Mouse (Mus musculus) CD4-positive, CD25-positive, alpha-beta regulatory T cell, adult 4 months (primary cell): ENCODE results near the gene Numbl. TPM values are rescaled to one million over a fixed set of nuclear protein-coding genes. Genes with fewer than 3 reads are reported as not detected.

Experiments
- ATAC-seq: one replicate; pipeline ENCODE4 v1.8.0; 2017
- polyA plus RNA-seq, 2 experiments: library from polyadenylated mRNA; unstranded; fragments of 100-300 nt; shearing (Covaris generic); gene quantifications; one replicate each; pipeline ENCODE4 v1.2.1; 2017

The Numbl gene
- polyA plus RNA-seq, 2 experiments from 2014 or later: 0.11 to 0.25 TPM

DNA sequence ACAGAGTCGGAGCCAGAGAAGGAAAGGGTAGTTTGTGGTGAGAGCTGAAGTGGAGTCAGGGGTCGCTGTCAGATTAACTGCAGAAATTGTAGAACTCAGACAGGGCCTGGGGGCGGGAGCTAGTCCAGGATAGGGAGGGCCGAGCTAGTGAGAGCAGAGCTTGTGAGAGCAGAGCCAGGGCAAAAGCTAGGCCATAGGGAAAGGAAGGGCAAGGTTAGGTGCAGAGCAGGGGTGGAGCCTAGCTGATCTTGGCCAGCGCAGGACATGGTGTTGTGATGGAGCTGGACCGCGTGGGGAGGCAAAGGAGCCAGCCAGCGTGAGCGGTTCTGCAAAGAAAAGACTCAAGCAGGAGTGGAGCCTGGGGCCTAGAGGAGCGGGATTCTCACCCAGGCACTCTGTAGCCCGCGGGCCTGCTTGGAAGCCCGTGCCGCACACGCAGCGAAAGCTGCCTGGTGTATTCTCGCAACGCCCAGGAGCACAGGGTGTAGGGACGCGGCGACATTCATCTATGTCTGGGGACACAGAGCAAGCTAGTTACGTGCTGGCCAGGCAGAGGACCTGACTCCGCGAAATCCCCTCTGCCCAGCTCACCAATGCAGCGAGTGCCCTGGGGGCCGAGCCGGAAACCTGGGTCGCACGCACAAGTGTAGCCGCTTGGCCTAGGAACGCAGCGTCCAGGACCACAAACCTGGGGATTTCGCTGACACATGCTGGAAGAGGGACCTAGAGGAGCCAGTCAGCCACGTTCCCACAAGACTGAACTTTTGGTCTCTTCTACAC is 68.1 kb downstream of the Numbl start:
- no peak for ATAC-seq

- ATAC-seq: no peak
These were observed 69.3 kb downstream of the Numbl start for GRCm38 (mm10) chr7:27327500-27327899.

- ATAC-seq: no peak
These were observed 69.9 kb downstream of the Numbl start for GRCm38 (mm10) chr7:27328161-27328560.

DNA sequence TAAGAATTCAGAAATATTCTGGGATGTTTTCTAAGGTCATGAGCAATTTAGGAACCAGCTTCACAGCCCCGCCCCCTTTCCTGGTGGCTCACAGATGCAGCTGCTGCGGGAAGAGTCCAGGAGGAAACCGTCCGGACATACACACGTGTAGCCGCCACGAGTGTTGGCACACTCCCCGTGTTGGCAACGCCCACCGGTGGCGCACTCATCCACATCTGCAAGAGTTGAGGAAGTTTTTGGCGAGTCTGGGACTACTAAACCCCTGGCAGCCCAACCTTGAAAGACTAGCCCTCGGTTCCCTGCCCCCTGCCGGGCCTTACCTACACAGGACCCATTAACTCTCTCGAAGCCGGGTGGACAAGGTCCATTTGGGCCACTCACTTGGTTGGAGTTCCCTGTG is 70.4 kb downstream of the Numbl start:
- no peak for ATAC-seq

GRCm38 (mm10) chr7:27329326-27329947 is 71.2 kb downstream of the Numbl start:
- ATAC-seq: peak; percentile 73

- ATAC-seq: no peak
These were observed 71.7 kb downstream of the Numbl start for GRCm38 (mm10) chr7:27329981-27330380.

- ATAC-seq: peak; percentile 62
These were observed 72.7 kb downstream of the Numbl start for GRCm38 (mm10) chr7:27330709-27331540.

DNA sequence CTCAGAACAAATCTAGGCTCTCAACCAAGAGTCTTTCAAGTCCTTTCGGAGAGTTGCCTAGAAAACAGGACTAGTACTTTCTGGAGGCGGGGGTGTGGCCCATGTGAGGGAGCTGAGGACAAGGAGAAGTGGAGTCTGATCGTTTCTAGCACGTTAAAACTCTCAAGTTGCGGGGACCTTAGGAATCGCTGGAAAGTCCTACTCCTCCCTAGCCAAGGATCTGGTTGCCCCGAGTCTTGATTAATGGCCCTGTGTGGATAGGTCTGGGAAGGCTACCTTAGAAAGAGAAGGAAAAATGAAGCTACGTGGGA is 73.3 kb downstream of the Numbl start:
- ATAC-seq: no peak

Other genes with a start within 250 kb of the Numbl start
- not detected for gene Cyp2a12, start 229.4 kb upstream of the Numbl start, polyA plus RNA-seq
- not detected for gene Cyp2f2, start 138.5 kb upstream of the Numbl start, polyA plus RNA-seq
- under 1 TPM in 1 of 2 experiments, not detected in 1; 0.78 TPM for gene Cyp2t4, start 104.7 kb upstream of the Numbl start, polyA plus RNA-seq
- 10 to 100 TPM; 16.8 to 16.9 TPM for gene Egln2, start 91.6 kb upstream of the Numbl start, polyA plus RNA-seq
- 100 to 1,000 TPM; 118 to 144 TPM for gene Rab4b, start 79.5 kb upstream of the Numbl start, polyA plus RNA-seq
- not detected for gene Gm21983, start 77.3 kb upstream of the Numbl start, polyA plus RNA-seq
- under 1 TPM in 1 of 2 experiments, not detected in 1; 0.52 TPM for gene Mia, start 77.3 kb upstream of the Numbl start, polyA plus RNA-seq
- 1 to 10 TPM; 3.8 to 6.0 TPM for gene BC024978, start 62.7 kb upstream of the Numbl start, polyA plus RNA-seq
- gene Snrpa, start 62.2 kb upstream of the Numbl start, polyA plus RNA-seq: 10 to 100 TPM; 60.9 to 76.3 TPM
- gene Itpkc, start 29.8 kb upstream of the Numbl start, polyA plus RNA-seq: 1 to 10 TPM; 1.9 to 2.5 TPM
- gene Coq8b, start 25.4 kb upstream of the Numbl start, polyA plus RNA-seq: 10 to 100 TPM in 1 of 2 experiments, 1 to 10 TPM in 1; 8.7 to 10.8 TPM
- 1 to 10 TPM in 1 of 2 experiments, under 1 TPM in 1; 0.77 to 2.0 TPM for gene Ltbp4, start 79.3 kb downstream of the Numbl start, polyA plus RNA-seq
- 10 to 100 TPM; 49.2 to 76.0 TPM for gene Shkbp1, start 97.6 kb downstream of the Numbl start, polyA plus RNA-seq
- not detected for gene Gm20479, start 99.0 kb downstream of the Numbl start, polyA plus RNA-seq
- under 1 TPM; 0.28 to 0.32 TPM for gene Sptbn4, start 189.3 kb downstream of the Numbl start, polyA plus RNA-seq
- gene Blvrb, start 189.5 kb downstream of the Numbl start, polyA plus RNA-seq: 10 to 100 TPM; 14.1 to 19.9 TPM
- gene Sertad3, start 215.3 kb downstream of the Numbl start, polyA plus RNA-seq: 10 to 100 TPM; 50.9 to 60.1 TPM
- 10 to 100 TPM; 46.0 to 51.9 TPM for gene Sertad1, start 228.5 kb downstream of the Numbl start, polyA plus RNA-seq
- gene Prx, start 240.9 kb downstream of the Numbl start, polyA plus RNA-seq: under 1 TPM; 0.22 to 0.62 TPM